24 mouse cellular contexts compared by ENCODE assay signal in genomic region chr10:101039034-101039433, GRCm38 (mm10).
DNase-seq lines count a peak whose midpoint lies in the region; ATAC-seq and TF ChIP-seq lines count a peak whose summit lies in the region.
"Had no signal": no experiment of that assay in that cellular context is flagged by ENCODE, and none has a peak within 500 bp of the region (broad histone marks: within the 10 kb centered on the region; RNA-seq: fewer than 3 reads in every experiment).

No protein-coding gene starts in this region.

- DNase-seq in midbrain, embryonic 10.5 days (ENCODE audit: low spot score): no peak
- peak; percentile 31 for DNase-seq in brain, embryonic 14.5 days (ENCODE audit: low read depth)
- DNase-seq in spleen, postnatal 14 days (ENCODE audit: low spot score in 2 of 2): no peak
- no peak for DNase-seq in right cerebral cortex, postnatal 10 days (ENCODE audit: low spot score in 2 of 2)
- DNase-seq: adrenal gland, postnatal 10 days; cerebellum, adult 11-12 months; cerebellum, adult 8-10 months; cerebellum, postnatal 36 days; gastrocnemius, postnatal 10 days; gastrocnemius, postnatal 36 days; heart, adult 2 months; heart, postnatal 14 days; heart, postnatal 4 days had no signal

- no peaks in the 10 kb centered on the region for H3K4me1 ChIP-seq in midbrain, embryonic 15.5 days
- H3K4me1 ChIP-seq in midbrain, embryonic 10.5 days: no peaks in the 10 kb centered on the region
- H3K4me1 ChIP-seq: forebrain, embryonic 10.5 days; forebrain, embryonic 13.5 days; heart, embryonic 10.5 days; heart, embryonic 13.5 days had no signal

- TF ChIP-seq CTCF in brain, embryonic 14.5 days (IDR thresholded peaks at IDR 0.05; ENCODE audit: borderline replicate concordance, extremely low read depth, insufficient read depth, insufficient read length): no peak

- ATAC-seq in midbrain, embryonic 15.5 days (replicated peaks): 0 out of 2 replicates have a peak, but pooled peaks have one; percentile 30
- peak; percentile 97 for ATAC-seq in megakaryocyte-erythroid progenitor cell, adult 5-6 weeks (replicated peaks; ENCODE audit: low FRiP score, low TSS enrichment, poor library complexity, severe bottlenecking)
- ATAC-seq: CD4-positive, CD25-positive, alpha-beta regulatory T cell, adult 4 months; forebrain, embryonic 13.5 days; forebrain, embryonic 16.5 days; hindbrain, postnatal 0 days; Patski had no signal

- WGBS in midbrain, embryonic 15.5 days: 80% methylated on average over 1 of the region's 1 CpGs
- WGBS in midbrain, embryonic 10.5 days: 98% methylated on average over 1 of the region's 1 CpGs

- TF ChIP-seq POLR2A in brain, embryonic 14.5 days (IDR thresholded peaks at IDR 0.05; ENCODE audit: borderline replicate concordance, extremely low read depth, insufficient read depth, insufficient read length, poor library complexity, severe bottlenecking): no peak

- H3K9me3 ChIP-seq in midbrain, embryonic 15.5 days: no peaks in the 10 kb centered on the region
- H3K9me3 ChIP-seq in midbrain, embryonic 10.5 days (replicated peaks): no peaks in the 10 kb centered on the region
- H3K9me3 ChIP-seq: forebrain, embryonic 10.5 days; forebrain, embryonic 13.5 days; heart, embryonic 10.5 days; heart, embryonic 13.5 days had no signal

- H3K4me2 ChIP-seq in midbrain, embryonic 15.5 days: no peak overlapping the region
- H3K4me2 ChIP-seq: forebrain, embryonic 13.5 days; heart, embryonic 13.5 days; hindbrain, embryonic 14.5 days had no signal

- no peak overlapping the region for H3K4me3 ChIP-seq in midbrain, embryonic 15.5 days
- no peak overlapping the region for H3K4me3 ChIP-seq in midbrain, embryonic 10.5 days
- H3K4me3 ChIP-seq: forebrain, embryonic 10.5 days; forebrain, embryonic 13.5 days; heart, adult 2 months; heart, embryonic 10.5 days; heart, embryonic 13.5 days had no signal

- H3K27me3 ChIP-seq in midbrain, embryonic 15.5 days (replicated peaks): no peaks in the 10 kb centered on the region
- no peaks in the 10 kb centered on the region for H3K27me3 ChIP-seq in midbrain, embryonic 10.5 days (ENCODE audit: low read depth, poor library complexity, severe bottlenecking)
- H3K27me3 ChIP-seq: forebrain, embryonic 13.5 days; heart, embryonic 13.5 days; Patski had no signal

- no peak overlapping the region for H3K9ac ChIP-seq in midbrain, embryonic 15.5 days
- H3K9ac ChIP-seq: forebrain, embryonic 13.5 days; heart, embryonic 13.5 days; hindbrain, embryonic 14.5 days had no signal

- H3K36me3 ChIP-seq in midbrain, embryonic 15.5 days (replicated peaks): no peaks in the 10 kb centered on the region
- no peaks in the 10 kb centered on the region for H3K36me3 ChIP-seq in midbrain, embryonic 10.5 days
- H3K36me3 ChIP-seq: forebrain, embryonic 10.5 days; heart, embryonic 10.5 days; heart, embryonic 13.5 days had no signal

- H3K27ac ChIP-seq in midbrain, embryonic 15.5 days: 0 out of 2 replicates have a peak overlapping the region, but pooled peaks have one; percentile 20
- no peak overlapping the region for H3K27ac ChIP-seq in midbrain, embryonic 10.5 days (replicated peaks)
- H3K27ac ChIP-seq: forebrain, embryonic 10.5 days; forebrain, embryonic 13.5 days; heart, adult 2 months; heart, embryonic 10.5 days; heart, embryonic 13.5 days; hindbrain, embryonic 14.5 days; hindbrain, postnatal 0 days had no signal
